Mouse (Mus musculus) cortical plate, adult 2 months (tissue): ENCODE data around the gene Slc51a.

Experiments used
- CTCF ChIP-seq: fragments of 200-500 bp; IDR thresholded peaks from 2 replicates; pipeline ENCODE4 v1.5.1; 2011; ENCODE audit warnings: mild to moderate bottlenecking, control low read depth, low read length; ENCODE audit not compliant: insufficient read depth; ENCODE audit errors: extremely low read depth
- POLR2A ChIP-seq: fragments of 200-500 bp; IDR thresholded peaks from 2 replicates; pipeline ENCODE4 v1.6.1; 2011; ENCODE audit warnings: mild to moderate bottlenecking, low read length, control low read depth; ENCODE audit not compliant: insufficient read depth; ENCODE audit errors: extremely low read depth

DNA sequence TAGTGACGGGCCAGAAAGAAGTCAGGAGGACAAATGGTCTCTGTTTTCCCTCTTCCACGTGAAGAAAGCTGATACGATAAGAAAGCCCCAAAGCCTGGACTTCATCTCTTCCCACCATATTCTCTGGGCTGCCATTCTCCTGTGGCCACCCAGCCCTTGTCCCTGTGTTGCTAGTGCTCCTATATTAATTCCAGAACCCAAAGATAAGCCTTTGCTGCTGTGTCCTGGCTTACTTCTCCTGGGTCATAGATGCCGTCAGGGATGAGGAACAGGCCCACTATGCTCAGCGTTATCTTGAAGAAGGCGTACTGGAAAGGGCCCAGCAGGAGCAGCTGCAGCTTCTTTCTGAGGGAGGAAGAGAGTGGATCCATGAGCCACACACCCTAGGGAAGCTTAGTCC, 10.4 kb downstream of the Slc51a start:
- TF ChIP-seq POLR2A (no peak), CTCF (no peak)
